Mouse (Mus musculus): Measurements from ENCODE around the gene Itprip. TPM values are rescaled to one million over a fixed set of nuclear protein-coding genes. Genes with fewer than 3 reads are reported as not detected.

Gene Itprip
- total RNA-seq, 2 experiments from 2014 or later = 0.75 to 0.99 TPM

- H3K4me3 ChIP-seq = no peak overlapping the region
- DNase-seq = no peak
- H3K27ac ChIP-seq = no peak overlapping the region
- TF ChIP-seq CTCF (IDR thresholded peaks at IDR 0.05) = no peak
- intact Hi-C loops (cut with DNase I) = no loop called here
Observed at GRCm38 (mm10) chr19:47870102-47870666, 48.9 kb downstream of the Itprip start.

GRCm38 (mm10) chr19:47869516-47869915 lies 49.6 kb downstream of the Itprip start:
- Histone ChIP-seq H3K4me3 (no peak overlapping the region), H3K27ac (no peak overlapping the region)
- no peak for DNase-seq
- intact Hi-C loops (cut with DNase I) = no loop called here
- TF ChIP-seq CTCF (IDR thresholded peaks at IDR 0.05) = no peak

GRCm38 (mm10) chr19:47868951-47869350 lies 50.1 kb downstream of the Itprip start:
- no peak overlapping the region for H3K4me3 ChIP-seq
- DNase-seq = no peak
- intact Hi-C loops (cut with DNase I) = no loop called here
- no peak overlapping the region for H3K27ac ChIP-seq
- no peak for TF ChIP-seq CTCF (IDR thresholded peaks at IDR 0.05)

GRCm38 (mm10) chr19:47867628-47868175 lies 51.4 kb downstream of the Itprip start:
- no peak for TF ChIP-seq CTCF (IDR thresholded peaks at IDR 0.05)
- DNase-seq = no peak
- no peak overlapping the region for H3K4me3 ChIP-seq
- intact Hi-C loops (cut with DNase I) = no loop called here
- no peak overlapping the region for H3K27ac ChIP-seq

- TF ChIP-seq CTCF (IDR thresholded peaks at IDR 0.05) = peak; percentile 66
- DNase-seq = peak; percentile 97
- Histone ChIP-seq H3K4me3 (peak within 1 kb of the TSS; percentile 91), H3K27ac (peak within 1 kb of the TSS; percentile 92)
- intact Hi-C loops (cut with DNase I) = no loop called here
Observed at GRCm38 (mm10) chr19:47865353-47865947, 53.6 kb downstream of the Itprip start, which contains the start of gene Gsto2. Gene Gsto2 (plus strand): TSS chr19:47865534.

- peak overlapping the region; percentile 92; the same call in 1 of the 2 replicates for H3K27ac ChIP-seq
- intact Hi-C loops (cut with DNase I) = no loop called here
- TF ChIP-seq CTCF (IDR thresholded peaks at IDR 0.05) = no peak
Observed at GRCm38 (mm10) chr19:47864721-47865120, 54.4 kb downstream of the Itprip start.

GRCm38 (mm10) chr19:47864051-47864450 lies 55.0 kb downstream of the Itprip start:
- DNase-seq = no peak
- Histone ChIP-seq H3K4me3 (no peak overlapping the region), H3K27ac (no peak overlapping the region)
- no peak for TF ChIP-seq CTCF (IDR thresholded peaks at IDR 0.05)
- intact Hi-C loops (cut with DNase I) = no loop called here

More at GRCm38 (mm10) chr19:47864721-47865120, 54.4 kb downstream of the Itprip start:
- H3K4me3 ChIP-seq = peak overlapping the region; percentile 91
- no peak for DNase-seq

GRCm38 (mm10) chr19:47862581-47862980 lies 56.5 kb downstream of the Itprip start:
- Histone ChIP-seq H3K4me3 (no peak overlapping the region), H3K27ac (no peak overlapping the region)
- no peak for DNase-seq
- intact Hi-C loops (cut with DNase I) = no loop called here
- no peak for TF ChIP-seq CTCF (IDR thresholded peaks at IDR 0.05)

GRCm38 (mm10) chr19:47859180-47859579 lies 59.9 kb downstream of the Itprip start:
- intact Hi-C loops (cut with DNase I) = no loop called here
- no peak for DNase-seq
- no peak overlapping the region for H3K27ac ChIP-seq
- no peak for TF ChIP-seq CTCF (IDR thresholded peaks at IDR 0.05)
- no peak overlapping the region for H3K4me3 ChIP-seq

GRCm38 (mm10) chr19:47857957-47858942 lies 60.8 kb downstream of the Itprip start:
- H3K4me3 ChIP-seq = no peak overlapping the region
- TF ChIP-seq CTCF (IDR thresholded peaks at IDR 0.05) = no peak
- intact Hi-C loops (cut with DNase I) = no loop called here
- no peak overlapping the region for H3K27ac ChIP-seq
- no peak for DNase-seq

GRCm38 (mm10) chr19:47854796-47855783 lies 64.0 kb downstream of the Itprip start, which contains the start of gene Gsto1:
Gene Gsto1 (plus strand): TSS chr19:47854970.
- H3K27ac ChIP-seq = peak within 1 kb of the TSS; percentile 86
- peak within 1 kb of the TSS; percentile 79 for H3K4me3 ChIP-seq
- DNase-seq = peak; percentile 94
- no peak for TF ChIP-seq CTCF (IDR thresholded peaks at IDR 0.05)
- intact Hi-C loops (cut with DNase I) = no loop called here
